Mouse (Mus musculus): ENCODE measurements around the gene Dhdh.

The Dhdh gene

DNA sequence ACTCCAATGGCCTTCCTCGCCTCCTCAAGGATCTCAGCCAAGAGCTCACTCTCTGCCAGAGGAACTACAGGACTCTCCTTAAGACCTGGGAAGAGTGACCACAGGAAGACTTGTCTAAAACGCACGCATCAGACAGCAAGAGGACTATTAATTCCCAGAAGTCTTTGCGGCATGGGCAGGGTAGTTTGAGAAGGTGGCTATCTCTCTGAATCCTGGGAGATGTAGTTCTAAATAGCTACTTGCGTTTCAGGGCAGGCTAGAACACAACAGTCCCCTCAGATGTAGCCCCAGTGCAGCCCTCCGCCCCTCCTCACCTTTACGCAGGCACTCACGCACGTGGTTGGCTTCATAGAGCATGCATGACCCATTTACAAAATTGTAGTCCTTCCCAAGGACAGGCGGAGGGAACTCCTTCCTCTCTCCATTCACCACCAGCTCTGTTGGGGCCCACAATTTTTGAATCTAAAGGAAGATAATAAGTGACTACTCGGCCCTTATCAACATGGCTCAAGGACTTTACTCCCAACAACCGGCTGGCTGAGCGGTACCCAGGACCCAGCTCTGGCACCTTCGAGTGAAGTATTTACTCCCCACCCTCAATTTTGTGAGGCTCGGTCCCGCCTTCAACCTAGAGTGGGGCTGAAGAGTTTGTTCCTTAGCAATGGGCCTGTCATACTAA, 13.2 kb downstream of the Dhdh start:
- WGBS = 82% methylated on average over 16 of the region's 16 CpGs

DNA sequence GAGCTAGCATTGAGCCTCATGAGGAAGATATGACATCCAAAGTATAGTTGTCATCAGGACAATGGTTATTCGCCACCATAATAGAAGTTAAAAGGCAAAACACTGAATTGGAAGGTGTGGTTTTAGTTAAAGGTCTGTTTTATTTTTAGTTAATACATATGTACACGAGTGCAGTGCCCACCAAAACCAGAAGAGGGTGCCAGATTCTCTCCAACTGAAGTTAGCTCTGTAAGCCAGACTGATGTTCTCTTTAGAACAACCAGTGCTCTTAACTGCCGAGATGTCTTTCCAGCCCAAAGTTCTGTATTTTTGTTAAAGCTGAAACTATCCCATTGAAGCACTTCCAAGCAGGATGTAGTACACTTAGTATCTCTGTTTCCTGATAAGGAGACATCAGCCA, 17.7 kb downstream of the Dhdh start:
- 5% methylated on average over 3 of the region's 3 CpGs for WGBS

DNA sequence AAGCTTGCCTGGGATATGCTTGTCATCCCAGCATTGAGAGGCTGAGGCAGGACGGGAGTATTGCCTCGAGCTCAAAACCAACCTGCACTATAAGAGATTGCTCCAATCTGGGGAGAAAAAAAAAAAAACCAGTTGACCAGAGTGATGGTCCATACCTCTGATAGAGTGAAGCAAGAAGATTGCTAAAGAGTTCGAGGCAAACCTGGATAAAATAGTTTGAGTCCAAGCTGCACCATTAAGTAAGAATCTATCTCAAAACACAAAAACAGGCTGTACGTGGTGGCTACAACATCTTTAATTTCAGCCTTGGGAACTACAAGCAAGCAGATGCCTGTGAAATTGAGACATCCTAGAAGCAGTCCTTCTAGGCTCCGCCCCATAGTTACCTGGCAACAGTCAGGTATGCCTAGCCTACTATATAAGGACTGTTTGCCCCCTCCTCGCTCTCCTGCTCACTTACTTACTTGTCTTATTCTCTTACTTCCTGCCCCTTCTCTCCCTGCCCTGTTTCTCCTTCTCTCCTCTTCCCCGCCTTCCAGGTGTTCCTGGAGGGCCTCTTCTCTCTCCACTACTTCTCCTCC, 21.4 kb downstream of the Dhdh start:
- WGBS = 35% methylated on average over 7 of the region's 7 CpGs

DNA sequence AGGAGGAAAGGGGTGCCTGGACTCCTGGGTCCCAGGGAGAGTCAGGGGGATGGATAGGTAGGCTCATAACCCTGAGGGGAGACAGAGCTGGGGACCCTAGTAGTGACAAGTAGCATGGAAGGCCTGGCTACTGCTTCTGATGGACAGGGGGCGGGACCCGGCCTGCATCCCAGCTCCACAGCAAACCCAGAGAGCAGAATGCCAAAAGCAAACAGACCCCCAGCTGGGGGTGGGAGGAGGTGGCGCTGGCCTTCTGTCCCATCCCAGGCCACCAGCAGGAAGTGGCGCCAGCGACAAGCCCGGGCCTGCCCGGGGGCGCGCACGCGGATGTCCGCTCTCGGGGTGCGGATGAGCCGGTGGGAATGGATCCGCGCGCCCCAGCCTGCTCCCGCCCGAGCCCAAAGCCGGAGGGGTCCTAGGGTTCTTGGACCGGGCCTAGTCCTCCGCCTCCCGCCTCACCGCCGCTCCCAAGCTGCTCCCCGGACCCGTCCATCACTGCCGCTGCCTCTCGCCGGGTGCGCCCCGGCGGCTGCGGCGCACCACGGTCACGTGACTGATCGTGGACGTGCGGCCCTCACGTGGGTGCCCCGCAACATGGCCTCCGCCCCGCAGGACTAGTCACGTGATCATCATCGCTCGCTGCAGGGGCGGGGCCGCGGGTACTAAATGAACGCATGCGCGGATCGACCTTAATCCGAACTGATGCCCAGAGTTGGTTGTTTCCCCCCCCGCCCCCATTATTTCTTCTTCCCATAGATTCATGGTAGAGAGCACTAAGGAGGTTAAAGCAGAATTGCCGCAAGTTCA, 22.1 kb downstream of the Dhdh start, which contains the start of gene Bax:
TSS of gene Bax (minus strand) at position 616 of the 807 bp plus-strand sequence.
- WGBS = under 1% methylated on average over 58 of the region's 58 CpGs

DNA sequence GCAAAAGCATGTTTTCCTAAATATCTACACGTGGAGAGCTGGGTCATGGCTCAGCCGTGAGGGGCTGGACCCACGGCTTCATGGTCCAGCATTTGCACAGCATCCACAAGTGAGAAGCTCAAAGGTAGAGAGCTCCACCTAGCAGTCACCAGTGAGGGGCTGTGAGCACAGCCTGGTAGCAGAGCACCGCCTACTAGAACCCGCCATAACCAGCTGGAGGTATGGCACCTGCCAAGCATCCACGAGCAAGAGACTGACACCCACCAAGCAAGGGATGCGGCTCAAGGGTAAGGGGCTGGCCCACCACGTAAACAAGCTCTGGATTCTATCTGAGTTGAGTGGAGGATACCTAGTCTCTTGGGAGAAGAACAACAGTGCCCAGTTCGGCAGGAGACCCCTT, 23.1 kb downstream of the Dhdh start:
- 58% methylated on average over 9 of the region's 9 CpGs for WGBS

DNA sequence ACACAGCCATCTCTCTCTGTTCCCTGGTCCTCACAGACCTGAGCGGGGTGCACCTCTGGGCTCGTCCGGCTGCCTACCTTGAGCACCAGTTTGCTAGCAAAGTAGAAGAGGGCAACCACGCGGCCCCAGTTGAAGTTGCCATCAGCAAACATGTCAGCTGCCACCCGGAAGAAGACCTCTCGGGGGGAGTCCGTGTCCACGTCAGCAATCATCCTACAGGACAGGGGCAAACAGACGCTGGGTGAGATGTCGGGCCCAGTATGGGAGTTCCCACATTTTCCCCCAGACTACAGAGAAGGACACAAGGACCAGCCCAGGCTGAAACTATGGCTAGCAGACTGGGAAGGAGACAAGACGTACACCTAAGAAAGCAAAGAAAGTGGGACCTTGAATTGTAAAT, 23.5 kb downstream of the Dhdh start:
- WGBS = 95% methylated on average over 12 of the region's 12 CpGs

DNA sequence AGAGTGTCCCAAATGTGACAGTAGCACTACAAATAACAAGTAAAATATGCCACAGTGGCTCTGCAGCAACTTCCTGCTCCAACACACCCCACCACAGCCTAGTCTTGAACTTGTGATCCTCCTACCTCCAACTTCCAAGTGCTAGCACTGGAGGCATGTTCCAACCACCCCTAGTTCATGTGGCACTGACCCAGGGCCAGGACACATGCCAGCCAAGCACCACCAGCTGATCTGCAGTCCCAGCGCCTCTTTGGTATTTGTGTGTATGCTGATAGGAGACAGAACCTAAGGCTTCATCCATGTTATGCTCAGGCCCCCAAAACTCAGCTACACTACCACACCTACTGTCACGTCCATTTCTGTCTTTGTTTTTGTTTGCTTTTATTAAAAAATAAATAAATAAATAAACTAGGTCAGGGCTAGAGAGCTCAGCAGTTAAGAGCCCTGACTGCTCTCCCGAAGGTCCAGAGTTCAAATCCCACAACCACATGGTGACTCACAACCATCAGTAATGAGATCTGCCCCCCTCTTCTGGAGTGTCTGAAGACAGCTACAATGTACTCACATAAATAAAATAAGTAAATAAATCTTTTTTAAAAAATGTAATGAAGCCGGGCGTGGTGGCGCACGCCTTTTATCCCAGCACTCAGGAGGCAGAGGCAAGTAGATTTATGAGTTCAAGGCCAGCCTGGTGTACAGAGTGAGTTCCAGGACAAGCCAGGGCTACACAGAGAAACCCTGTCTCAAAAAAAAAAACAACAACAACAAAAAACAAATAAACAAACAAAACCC, 24.4 kb downstream of the Dhdh start:
- 91% methylated on average over 7 of the region's 7 CpGs for WGBS

DNA sequence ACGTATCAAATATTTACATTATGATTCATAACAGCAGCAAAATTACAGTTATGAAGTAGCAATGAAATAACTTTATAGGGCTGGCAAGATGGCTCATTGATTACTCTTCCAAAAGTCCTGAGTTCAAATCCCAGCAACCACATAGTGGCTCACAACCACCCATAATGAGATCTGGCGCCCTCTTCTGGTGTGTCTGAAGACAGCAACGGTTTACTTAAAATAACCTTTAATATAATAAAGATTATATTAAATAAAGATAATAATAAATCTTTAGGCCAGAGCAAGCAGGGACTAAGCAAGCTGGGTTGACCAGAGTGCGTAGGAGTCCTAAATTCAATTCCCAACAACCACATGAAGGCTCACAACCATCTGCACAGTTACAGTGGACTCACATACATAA, 25.7 kb downstream of the Dhdh start:
- 79% methylated on average over 4 of the region's 4 CpGs for WGBS

DNA sequence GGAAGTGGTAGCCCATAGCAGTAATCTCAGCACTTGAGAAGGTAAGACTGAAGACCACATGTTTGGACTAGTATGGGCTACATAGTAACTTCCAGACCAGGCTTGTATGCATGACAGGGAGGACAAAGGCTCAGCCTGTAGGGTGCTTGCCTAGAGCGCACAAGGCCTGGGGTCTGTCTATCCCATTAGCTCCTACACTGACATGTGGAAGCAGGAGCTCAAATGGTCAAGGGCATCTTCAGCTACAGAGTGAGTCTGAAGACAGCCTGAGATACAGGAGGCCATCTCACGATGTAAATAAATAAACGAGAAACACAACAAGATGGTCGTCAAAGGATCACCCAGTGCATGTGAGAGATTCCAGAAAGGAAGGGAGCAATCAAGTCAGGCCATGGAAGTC, 26.3 kb downstream of the Dhdh start:
- 86% methylated on average over 4 of the region's 4 CpGs for WGBS

DNA sequence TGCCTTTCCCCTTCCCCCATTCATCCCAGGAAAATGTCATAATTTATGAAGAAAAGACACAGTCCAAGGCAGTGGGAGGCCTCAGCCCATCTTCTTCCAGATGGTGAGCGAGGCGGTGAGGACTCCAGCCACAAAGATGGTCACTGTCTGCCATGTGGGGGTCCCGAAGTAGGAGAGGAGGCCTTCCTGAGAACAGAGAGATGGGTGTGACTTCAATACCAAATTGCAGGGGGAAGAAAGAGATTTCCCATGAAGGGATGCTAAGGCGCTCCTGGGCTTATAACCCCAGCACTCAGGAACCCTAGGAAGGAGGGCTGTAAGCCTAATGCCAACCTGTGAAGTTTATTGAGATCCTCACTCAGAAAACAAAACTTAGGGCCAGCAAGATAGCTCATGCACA, 26.8 kb downstream of the Dhdh start:
- 83% methylated on average over 4 of the region's 4 CpGs for WGBS

DNA sequence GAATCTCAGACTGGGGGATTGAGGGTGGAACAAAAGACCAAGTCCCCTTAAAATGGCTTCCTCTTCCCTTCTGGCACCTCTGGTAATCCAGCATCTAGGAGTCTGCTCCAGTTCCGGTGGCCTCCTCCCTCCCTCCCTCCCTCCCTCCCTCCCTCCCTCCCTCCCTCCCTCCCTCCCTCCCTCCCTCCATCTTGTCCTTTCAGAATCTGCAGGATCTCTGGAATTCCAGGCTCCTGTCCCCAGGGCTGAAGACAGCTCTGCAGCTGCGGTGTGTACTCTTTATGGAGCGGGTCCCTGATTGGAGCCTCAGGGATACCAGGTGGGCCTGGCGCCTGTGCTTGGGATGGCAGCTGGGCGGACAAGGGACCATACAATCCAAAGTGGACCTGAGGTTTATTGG, 27.3 kb downstream of the Dhdh start:
- WGBS = 69% methylated on average over 5 of the region's 5 CpGs

DNA sequence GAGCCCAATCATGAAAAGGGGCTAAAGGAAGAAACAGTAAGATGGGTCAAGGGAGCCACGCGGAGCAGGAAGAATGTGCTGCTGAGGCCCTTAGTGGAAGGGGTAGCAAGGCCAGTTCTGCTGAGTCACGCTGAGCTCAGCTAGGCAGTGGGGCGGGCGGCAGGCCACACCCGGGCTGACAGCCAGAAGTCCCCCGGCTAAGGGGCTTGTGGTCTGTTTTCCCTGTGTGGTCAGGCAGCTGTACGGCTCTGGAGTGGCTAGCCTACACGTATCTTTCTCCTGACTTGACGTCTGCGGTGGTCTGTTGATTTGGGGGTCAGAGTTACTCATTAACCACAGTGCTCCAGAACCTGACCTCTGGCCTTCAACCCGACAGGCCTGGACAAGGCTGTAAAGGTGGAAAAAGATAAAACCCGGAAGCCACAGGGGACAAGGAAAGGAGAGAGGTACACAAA, 27.7 kb downstream of the Dhdh start:
- 40% methylated on average over 13 of the region's 13 CpGs for WGBS

DNA sequence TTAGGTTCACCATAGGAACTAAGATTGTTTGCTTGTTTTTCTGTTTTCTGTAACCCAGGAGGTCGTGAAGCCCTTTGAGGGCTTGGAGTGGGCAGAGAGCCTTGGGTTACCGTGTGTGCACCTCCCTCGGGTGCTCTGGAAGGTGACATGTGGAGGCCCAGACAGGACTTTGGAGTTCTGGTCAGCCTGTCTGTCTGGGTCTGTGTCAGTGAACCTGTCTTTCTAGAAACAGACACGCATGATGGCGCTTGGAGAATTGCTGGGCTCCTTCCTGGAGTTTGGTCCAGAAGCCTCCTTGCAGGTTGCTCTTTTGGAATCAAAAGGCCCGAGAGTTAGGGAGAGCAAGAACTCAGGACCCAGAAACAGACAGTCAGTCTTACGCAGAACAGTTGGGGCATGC, 28.2 kb downstream of the Dhdh start:
- WGBS = 66% methylated on average over 7 of the region's 7 CpGs

DNA sequence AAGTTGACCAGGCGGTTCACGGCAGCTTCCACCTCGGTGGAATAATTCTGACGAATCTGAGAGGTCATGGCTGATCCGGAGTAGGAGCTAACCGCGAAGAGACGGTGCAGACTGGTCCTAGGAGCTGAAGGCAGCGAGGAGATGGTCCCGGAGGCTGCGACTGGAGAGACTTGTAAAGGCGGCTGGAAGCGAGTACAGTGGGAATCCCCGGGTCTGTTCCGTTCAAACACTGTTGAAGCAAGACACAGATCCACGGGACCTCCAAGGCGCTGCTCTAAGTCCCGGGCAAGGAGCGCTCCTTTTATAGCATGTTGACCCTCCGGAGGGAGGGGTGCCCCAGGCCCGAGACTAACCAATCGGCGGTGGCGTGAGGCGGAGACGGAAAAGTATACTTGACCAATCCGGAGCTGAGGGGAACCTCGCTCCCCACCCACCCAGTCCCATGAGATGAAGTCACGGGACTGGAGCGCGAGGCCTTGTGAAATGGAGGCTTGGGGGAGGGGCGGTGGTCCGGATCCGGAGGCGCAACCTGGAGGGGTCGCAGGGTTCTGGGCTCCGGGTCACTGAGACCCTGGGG, 29.0 kb downstream of the Dhdh start, which contains the start of gene Ftl1:
TSS of gene Ftl1 (minus strand) at position 321 of the 577 bp plus-strand sequence.
- 1% methylated on average over 34 of the region's 37 CpGs for WGBS

DNA sequence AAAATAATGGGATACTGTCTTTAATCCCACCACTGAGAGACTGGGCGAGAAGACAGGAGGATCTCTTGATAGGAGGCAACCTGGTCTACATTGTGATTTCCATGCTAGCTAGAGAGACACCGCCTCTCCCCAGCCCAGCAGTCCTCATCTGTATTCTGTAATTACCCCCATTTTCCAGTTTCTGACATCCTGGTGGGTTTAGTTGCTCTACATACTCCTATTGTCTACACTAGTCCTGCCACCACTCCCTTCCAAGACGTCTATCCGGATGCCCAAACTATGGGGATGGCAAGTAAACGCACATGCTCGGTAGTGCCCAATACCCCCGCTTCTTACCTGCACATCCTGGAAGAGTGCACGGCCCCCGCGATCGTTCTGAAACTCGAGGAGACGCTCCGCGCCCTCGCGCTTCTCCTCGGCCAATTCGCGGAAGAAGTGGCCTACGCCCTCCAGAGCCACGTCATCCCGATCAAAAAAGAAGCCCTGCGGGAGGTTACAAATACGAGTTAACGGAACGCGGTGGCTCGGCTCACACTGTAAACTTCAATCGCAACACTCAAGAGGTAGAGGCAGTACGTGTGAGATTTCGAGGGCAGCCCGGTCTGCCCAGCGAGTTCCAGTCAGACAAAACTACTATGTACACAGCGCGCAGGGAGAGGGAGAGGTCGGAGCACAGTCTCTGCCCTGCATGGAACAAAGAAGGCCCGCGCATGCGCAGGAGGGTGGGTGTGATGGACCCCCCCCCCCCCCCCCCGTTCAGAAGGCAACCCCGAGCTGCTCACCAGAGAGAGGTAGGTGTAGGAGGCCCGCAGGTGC, 29.6 kb downstream of the Dhdh start:
- WGBS = 1% methylated on average over 43 of the region's 43 CpGs

DNA sequence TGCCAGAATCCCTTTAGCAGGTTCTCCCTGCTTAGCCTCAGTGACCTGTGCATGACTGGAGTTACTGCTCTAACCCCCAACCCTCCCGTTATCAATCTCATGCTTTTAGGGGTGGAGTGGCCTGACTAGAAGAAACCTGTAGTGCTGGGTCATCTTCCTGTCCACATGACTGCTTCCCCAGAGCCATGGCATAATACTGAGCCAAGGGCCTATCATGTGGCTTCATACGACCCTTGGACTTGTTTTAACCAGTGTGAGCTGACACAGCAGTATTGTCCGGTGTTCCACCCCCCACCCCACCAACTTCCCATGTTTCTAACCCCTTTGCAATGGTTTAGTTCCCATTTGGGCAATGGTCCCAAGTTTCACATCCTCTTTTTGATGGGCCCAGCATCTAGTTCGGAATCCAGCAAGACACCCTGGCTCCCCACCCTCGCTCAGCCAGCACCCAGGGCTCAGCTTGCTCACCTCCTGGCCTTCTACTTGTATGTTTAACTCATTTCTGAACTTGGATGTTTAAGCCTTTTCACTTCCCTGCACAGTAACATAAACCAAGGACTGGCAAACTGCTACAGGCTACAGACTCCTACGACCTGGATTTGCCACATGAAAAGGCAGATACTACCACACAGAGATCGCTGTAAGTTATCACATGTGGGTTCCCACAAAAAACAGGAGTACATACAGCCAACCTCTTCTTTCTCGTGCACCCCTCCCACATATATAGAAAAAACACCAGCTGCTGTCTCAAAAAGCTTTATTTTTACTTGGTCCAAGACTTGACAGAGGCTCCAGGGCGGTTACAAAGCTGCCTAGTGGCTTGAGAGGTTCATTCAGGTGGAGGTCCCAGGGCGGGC, 31.2 kb downstream of the Dhdh start:
- WGBS = 38% methylated on average over 10 of the region's 10 CpGs

DNA sequence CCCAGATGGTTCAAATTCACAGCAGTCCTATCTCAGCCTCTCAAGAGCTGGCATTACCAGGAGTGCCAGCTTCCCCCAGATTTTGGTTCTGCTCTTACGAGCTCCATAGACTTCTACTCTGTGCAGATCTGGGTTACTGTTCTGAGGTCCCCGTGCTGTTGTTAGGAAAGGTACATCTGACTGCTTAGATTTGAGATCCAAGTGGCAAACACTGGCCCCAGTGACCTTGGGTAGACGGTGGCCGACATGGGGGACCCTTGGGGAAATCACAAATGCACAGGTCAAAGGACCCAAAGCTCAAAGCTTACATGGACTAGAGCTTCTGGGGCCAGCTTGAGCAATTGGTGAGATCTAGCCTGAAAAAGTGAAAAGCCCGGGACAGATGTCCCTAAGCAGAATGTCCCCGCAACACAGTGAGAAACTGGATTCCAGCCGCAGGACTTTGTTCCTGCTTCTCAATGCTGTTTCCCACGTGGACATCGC, 31.8 kb downstream of the Dhdh start:
- 41% methylated on average over 9 of the region's 9 CpGs for WGBS

DNA sequence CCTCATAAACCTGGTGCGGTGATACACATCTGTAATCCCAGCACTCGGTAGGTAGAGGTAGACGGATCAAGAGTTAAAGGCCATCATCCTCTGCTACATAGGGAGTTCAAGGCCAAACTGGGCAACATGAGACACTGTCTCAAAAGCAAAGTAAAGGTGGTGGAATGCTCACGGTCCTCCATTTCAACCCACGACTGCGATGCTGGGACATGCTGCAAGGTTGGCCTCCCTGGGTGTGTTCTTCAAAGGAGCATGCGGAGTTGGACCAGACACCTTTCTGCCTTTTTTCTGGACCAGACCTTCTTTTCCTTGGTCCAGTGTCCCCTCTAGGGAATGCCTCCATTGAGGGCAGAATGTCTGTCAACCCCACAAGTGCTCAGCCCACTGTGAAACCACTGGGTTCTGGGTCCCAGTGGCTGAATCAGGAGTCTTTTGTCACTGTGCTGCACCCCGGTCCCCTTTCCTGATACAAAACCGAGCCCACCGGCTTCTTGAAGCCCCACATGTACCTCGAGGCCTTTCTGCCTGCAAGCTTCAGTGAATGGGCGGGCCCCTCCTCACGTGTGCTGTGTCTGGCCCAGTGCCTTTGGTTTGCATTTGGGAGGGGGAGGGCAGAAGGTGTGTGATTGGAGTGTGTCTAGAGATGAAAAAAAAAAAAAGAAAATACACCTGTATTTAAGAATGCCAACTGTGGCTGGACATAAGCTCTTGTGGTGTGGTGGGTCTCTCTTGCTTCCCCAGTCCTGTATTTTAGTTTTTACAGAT, 32.5 kb downstream of the Dhdh start:
- 75% methylated on average over 13 of the region's 13 CpGs for WGBS

DNA sequence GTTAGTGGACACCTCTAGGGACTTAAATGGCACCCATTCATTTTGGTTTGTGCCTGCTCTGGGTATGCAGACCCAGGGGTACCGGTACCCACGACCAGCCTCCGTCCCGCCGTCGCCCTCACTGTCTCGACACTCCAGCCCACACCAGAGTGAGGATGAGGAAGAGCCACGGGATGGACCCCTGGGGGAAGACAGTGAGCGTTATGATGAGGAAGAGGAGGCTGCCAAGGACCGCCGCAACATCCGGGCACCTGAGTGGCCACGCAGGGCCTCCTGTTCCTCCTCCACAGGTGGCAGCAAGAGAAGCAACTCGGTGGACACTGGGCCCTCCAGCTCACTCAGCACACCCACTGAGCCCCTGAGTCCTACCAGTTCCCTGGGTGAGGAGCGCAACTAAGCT, 33.6 kb downstream of the Dhdh start:
- 90% methylated on average over 15 of the region's 15 CpGs for WGBS

Measured in cerebral cortex, adult 2 months (tissue).